Mouse (Mus musculus) liver, embryonic 11.5 days (tissue): ENCODE results near the gene Auts2. TPM values are rescaled to one million over a fixed set of nuclear protein-coding genes. Genes with fewer than 3 reads are reported as not detected.

Experiments
- ATAC-seq: fragments of 200-750 bp; cut with Nextera tagmentation; replicated peaks from 2 replicates; pipeline ENCODE4 v1.8.0; 2017; ENCODE audit warnings: moderate number of reproducible peaks, mild to moderate bottlenecking, moderate TSS enrichment, moderate library complexity; ENCODE audit not compliant: low FRiP score
- DNase-seq: peaks from one replicate; pipeline ENCODE4 v3.0.0-alpha.2; 2017; ENCODE audit warnings: low spot score
- H3K27ac ChIP-seq: fragments of 300-500 bp; sonication (generic); 2 replicates; pipeline ENCODE4 v1.5.1; 2014; ENCODE audit warnings: mild to moderate bottlenecking, low read depth, low read length, control low read depth
- H3K27me3 ChIP-seq: fragments of 300-500 bp; sonication (generic); replicated peaks from 2 replicates; pipeline ENCODE4 v1.6.1; 2014; ENCODE audit warnings: low read length, mixed read lengths; ENCODE audit not compliant: control insufficient read depth, insufficient read depth
- H3K36me3 ChIP-seq: fragments of 300-500 bp; sonication (generic); 2 replicates; pipeline ENCODE4 v1.6.1; 2014; ENCODE audit warnings: mild to moderate bottlenecking, low read length, moderate library complexity, mixed read lengths; ENCODE audit not compliant: control insufficient read depth, insufficient read depth
- H3K4me1 ChIP-seq: fragments of 300-500 bp; sonication (generic); replicated peaks from 2 replicates; pipeline ENCODE4 v1.6.1; 2014; ENCODE audit warnings: low read length, mixed read lengths; ENCODE audit not compliant: control insufficient read depth, insufficient read depth
- H3K4me2 ChIP-seq: fragments of 300-500 bp; sonication (generic); 2 replicates; pipeline ENCODE4 v1.6.1; 2014; ENCODE audit warnings: mild to moderate bottlenecking, control low read depth, moderate library complexity
- H3K4me3 ChIP-seq: fragments of 300-500 bp; sonication (generic); 2 replicates; pipeline ENCODE4 v1.5.1; 2014; ENCODE audit warnings: low read depth, low read length, control low read depth
- H3K9ac ChIP-seq: fragments of 300-500 bp; sonication (generic); 2 replicates; pipeline ENCODE4 v1.6.1; 2014; ENCODE audit warnings: low read depth, low read length, control low read depth
- H3K9me3 ChIP-seq: fragments of 300-500 bp; sonication (generic); 2 replicates; pipeline ENCODE4 v1.6.1; 2016; ENCODE audit warnings: low read length, inconsistent platforms, mixed read lengths; ENCODE audit not compliant: control insufficient read depth
- WGBS: fragments of 180-500 bp; shearing (Covaris S2); extraction: QIAGEN DNeasy Blood & Tissue Kit; methylation state at CpG from one replicate; pipeline ENCODE4 v1.1.7; 2014; 5-methylcytosine and 5-hydroxymethylcytosine counted together
- polyA plus RNA-seq: library from polyadenylated mRNA; unstranded; fragments of >200 nt; fragmentation: Nextera tagmentation; extraction: Ambion mirVana; gene quantifications from 2 replicates; pipeline ENCODE4 v1.2.1, GENCODE M21; 2014

Auts2 gene
- polyA plus RNA-seq, 1 experiment from 2014 or later: 13.8 TPM

GRCm38 (mm10) chr5:131722791-131723190 is 820.4 kb downstream of the Auts2 start:
- WGBS: 81% methylated on average over 6 of the region's 6 CpGs

DNA sequence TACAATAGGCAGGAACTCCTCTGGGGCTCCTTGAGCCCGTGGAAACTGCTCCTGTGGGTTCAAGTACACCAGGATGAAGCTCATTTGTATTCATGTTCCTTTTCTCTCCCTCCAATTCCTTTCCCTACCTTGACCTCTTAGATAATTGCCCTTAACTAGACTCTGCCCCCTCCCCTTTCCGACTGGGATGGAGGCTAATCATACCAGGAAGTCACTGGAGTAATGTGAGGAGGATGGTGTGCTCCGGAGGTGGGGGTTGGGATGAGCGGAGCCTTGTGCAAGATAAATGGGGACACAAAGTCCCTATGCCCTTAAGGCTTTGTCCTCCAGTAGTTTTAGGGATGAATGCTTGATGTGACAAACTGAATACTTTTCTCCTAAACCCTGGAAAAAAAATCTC is 820.8 kb downstream of the Auts2 start:
- Histone ChIP-seq H3K27me3 (no peaks in the 10 kb centered on the region), H3K4me3 (no peak overlapping the region), H3K4me2 (no peak overlapping the region), H3K27ac (no peak overlapping the region), H3K9me3 (no peaks in the 10 kb centered on the region), H3K4me1 (no peaks in the 10 kb centered on the region), H3K36me3 (no peaks in the 10 kb centered on the region), H3K9ac (no peak overlapping the region)
- 48% methylated on average over 4 of the region's 4 CpGs for WGBS
- no peak for ATAC-seq
- no peak for DNase-seq

More at GRCm38 (mm10) chr5:131722791-131723190, 820.4 kb downstream of the Auts2 start:
- no peak overlapping the region for H3K4me3 ChIP-seq
- DNase-seq (no peak), ATAC-seq (no peak)
- no peak overlapping the region for H3K9ac ChIP-seq
- H3K36me3 ChIP-seq: no peaks in the 10 kb centered on the region
- no peak overlapping the region for H3K27ac ChIP-seq
- H3K4me2 ChIP-seq: no peak overlapping the region
- H3K27me3 ChIP-seq: no peaks in the 10 kb centered on the region
- no peaks in the 10 kb centered on the region for H3K4me1 ChIP-seq
- no peaks in the 10 kb centered on the region for H3K9me3 ChIP-seq

- Histone ChIP-seq H3K27ac (no peak overlapping the region), H3K36me3 (no peaks in the 10 kb centered on the region), H3K4me2 (no peak overlapping the region), H3K9ac (no peak overlapping the region), H3K4me3 (no peak overlapping the region), H3K9me3 (no peaks in the 10 kb centered on the region), H3K27me3 (no peaks in the 10 kb centered on the region), H3K4me1 (no peaks in the 10 kb centered on the region)
- ATAC-seq (no peak), DNase-seq (no peak)
- 77% methylated on average over 13 of the region's 13 CpGs for WGBS
Observed at GRCm38 (mm10) chr5:131718013-131718412, 825.1 kb downstream of the Auts2 start.

DNA sequence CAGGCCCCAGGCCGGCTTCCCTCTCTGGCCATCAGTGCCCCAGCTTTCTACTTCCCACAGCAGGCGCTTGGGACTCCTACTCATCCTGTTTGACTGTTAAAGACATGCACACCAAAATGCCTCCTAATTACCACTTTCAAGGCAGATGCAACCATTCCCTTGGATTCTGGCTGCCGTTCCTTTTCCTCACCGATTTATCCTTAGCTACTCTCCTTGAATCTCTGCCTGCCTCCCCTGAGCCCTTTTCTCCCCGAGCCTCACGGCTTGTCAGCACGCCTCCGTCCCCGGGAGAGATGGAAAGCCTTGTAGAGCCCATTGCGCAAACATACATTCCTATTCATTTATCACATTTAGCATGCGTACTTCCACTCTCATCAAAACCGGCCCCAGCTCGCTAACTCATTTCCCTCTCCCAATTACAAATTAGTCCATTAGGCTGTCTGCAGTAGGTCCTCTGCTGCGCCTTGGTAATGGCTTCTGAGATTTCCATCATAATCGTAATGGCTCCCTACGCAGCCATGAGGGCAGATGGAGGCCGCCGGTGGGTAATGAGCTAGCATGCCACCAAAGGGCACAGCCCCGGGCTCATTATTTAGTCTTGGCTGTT is 825.7 kb downstream of the Auts2 start:
- no peak for ATAC-seq
- H3K9me3 ChIP-seq: no peaks in the 10 kb centered on the region
- H3K27me3 ChIP-seq: no peaks in the 10 kb centered on the region
- WGBS: 86% methylated on average over 19 of the region's 19 CpGs
- H3K4me1 ChIP-seq: no peaks in the 10 kb centered on the region
- no peaks in the 10 kb centered on the region for H3K36me3 ChIP-seq
- no peak overlapping the region for H3K4me3 ChIP-seq
- no peak for DNase-seq
- H3K27ac ChIP-seq: no peak overlapping the region
- no peak overlapping the region for H3K4me2 ChIP-seq
- no peak overlapping the region for H3K9ac ChIP-seq

DNA sequence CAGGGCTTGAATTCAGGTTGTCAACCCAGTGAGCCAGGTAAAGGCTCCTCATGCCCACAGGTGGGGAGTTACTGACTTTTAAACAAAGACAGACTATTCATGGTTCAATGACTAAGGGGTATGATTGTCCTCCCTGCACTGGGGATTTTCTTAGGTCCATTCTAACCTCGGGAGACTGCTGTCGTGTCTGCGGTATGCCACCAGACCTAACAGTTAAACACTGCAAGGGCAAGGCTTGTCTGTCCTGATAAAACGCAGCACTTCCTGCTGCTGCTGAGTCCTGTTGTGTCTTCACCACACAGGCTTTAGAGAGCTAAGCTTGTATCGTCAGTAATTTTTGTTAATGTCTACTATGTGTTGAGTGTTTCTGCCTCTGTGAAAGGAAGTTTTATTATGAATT is 828.2 kb downstream of the Auts2 start:
- Histone ChIP-seq H3K9ac (no peak overlapping the region), H3K9me3 (no peaks in the 10 kb centered on the region), H3K27me3 (no peaks in the 10 kb centered on the region), H3K4me3 (no peak overlapping the region), H3K36me3 (no peaks in the 10 kb centered on the region), H3K27ac (no peak overlapping the region), H3K4me1 (no peaks in the 10 kb centered on the region), H3K4me2 (no peak overlapping the region)
- DNase-seq: no peak
- ATAC-seq: no peak; the same call in 1 of the 2 replicates
- 40% methylated on average over 5 of the region's 5 CpGs for WGBS

DNA sequence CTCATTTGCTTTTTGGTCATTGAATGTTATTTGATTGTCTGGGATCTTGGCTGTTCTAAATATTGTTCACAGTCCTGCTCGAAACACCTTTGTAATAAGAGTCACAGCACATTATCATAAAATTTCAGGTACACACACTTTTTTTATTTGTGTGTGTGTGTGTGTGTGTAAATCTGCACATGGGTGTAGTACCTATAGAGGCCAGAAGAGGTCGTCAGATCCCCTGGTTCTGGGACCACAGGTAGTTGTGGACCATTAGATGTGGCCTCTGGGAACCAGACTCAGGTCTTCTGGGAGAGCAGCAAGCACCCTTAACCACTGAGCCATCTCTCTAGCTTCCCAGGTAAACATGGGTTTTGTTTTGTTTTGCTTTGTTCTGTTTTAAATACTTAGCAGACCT is 830.7 kb downstream of the Auts2 start:
- Histone ChIP-seq H3K4me3 (no peak overlapping the region), H3K4me2 (no peak overlapping the region), H3K27ac (no peak overlapping the region), H3K36me3 (no peaks in the 10 kb centered on the region), H3K27me3 (no peaks in the 10 kb centered on the region), H3K4me1 (no peaks in the 10 kb centered on the region), H3K9ac (no peak overlapping the region), H3K9me3 (no peaks in the 10 kb centered on the region)
- DNase-seq (no peak), ATAC-seq (no peak)
- 64% methylated on average over 2 of the region's 2 CpGs for WGBS

- WGBS: 66% methylated on average over 5 of the region's 5 CpGs
- Histone ChIP-seq H3K4me3 (no peak overlapping the region), H3K27me3 (no peaks in the 10 kb centered on the region), H3K4me1 (no peaks in the 10 kb centered on the region), H3K9ac (no peak overlapping the region), H3K9me3 (no peaks in the 10 kb centered on the region), H3K27ac (no peak overlapping the region), H3K36me3 (no peaks in the 10 kb centered on the region), H3K4me2 (no peak overlapping the region)
- DNase-seq (no peak), ATAC-seq (no peak)
Observed at GRCm38 (mm10) chr5:131711474-131712129, 831.5 kb downstream of the Auts2 start.

DNA sequence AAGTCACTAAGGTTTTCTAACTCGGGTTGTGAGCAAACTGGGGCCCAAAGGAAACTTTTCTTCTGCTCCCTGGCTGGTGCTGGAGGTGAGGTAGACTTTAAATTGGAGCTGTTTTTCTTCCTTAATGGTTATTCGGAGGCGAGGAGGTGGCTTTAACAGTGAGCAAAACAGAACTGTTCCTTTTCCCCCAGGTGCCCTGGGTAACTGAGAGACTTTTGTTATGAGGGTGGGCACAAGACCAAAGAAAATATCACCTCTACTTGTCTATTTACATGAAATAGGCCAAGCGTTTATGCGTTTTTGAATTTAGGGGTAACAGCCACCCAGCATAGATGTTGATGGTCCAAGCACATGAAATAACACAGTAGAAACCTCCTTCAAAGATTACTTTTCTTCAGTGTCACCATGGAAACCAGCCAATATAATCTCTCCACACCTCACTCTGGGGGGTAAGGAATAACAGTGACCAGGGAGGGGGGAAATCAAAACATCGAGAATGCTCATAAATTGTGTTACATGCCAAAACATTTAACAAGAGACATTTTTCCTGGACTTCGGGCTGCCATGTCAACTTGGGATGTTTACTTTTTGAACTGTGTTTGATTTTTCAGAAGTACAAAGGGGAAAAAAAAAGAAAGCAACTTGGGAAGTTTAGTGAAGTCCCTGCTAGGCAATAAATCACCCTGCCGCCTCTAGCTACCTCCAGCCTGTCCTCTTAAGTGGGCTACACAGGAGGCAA is 832.2 kb downstream of the Auts2 start:
- Histone ChIP-seq H3K9me3 (no peaks in the 10 kb centered on the region), H3K9ac (no peak overlapping the region), H3K4me2 (no peak overlapping the region), H3K4me1 (no peaks in the 10 kb centered on the region), H3K4me3 (no peak overlapping the region), H3K36me3 (no peaks in the 10 kb centered on the region), H3K27ac (no peak overlapping the region), H3K27me3 (no peaks in the 10 kb centered on the region)
- ATAC-seq (no peak), DNase-seq (no peak)
- WGBS: 71% methylated on average over 8 of the region's 8 CpGs
